ENCODE assay signal across 8 mouse cellular contexts in genomic region chr5:140505208-140505780, GRCm38 (mm10). TPM values are rescaled to one million over a fixed set of nuclear protein-coding genes. Genes with fewer than 3 reads are reported as not detected.
A peak's percentile ranks its signal among the peaks of the same experiment; 100 is the strongest.
DNase-seq lines count a peak whose midpoint lies in the region; ATAC-seq lines count a peak whose summit lies in the region.

Gene Chst12 (plus strand): TSS chr5:140505550.

- H3K9ac ChIP-seq in hindbrain, embryonic 14.5 days: peak within 1 kb of the TSS; percentile 70

- H3K36me3 ChIP-seq in hindbrain, embryonic 14.5 days (replicated peaks; ENCODE audit: control insufficient read depth, insufficient read depth): no peaks in the 10 kb centered on the region

- peak within 1 kb of the TSS; percentile 83 for H3K4me2 ChIP-seq in hindbrain, embryonic 14.5 days (replicated peaks)

- peak; percentile 99 for DNase-seq in R1 (ENCODE audit: low read depth, low spot score)
- DNase-seq in cerebellum, postnatal 25 days: peak; percentile 98 to 99
- peak; percentile 96 to 98 for DNase-seq in frontal cortex, postnatal 25 days (ENCODE audit: low spot score in 2 of 2)
- peak; percentile 99 for DNase-seq in hindbrain, embryonic 14.5 days (ENCODE audit: low spot score)
- peak; percentile 99 for DNase-seq in layer of hippocampus, postnatal 36 days
- peak; percentile 99 for DNase-seq in lung, postnatal 36 days
- DNase-seq in retina, postnatal 1 day: peak; percentile 99
- DNase-seq in urinary bladder, adult 18-20 months (ENCODE audit: low spot score in 2 of 2): peak; percentile 96 to 99

- H3K27ac ChIP-seq in hindbrain, embryonic 14.5 days: peak within 1 kb of the TSS; percentile 65

- H3K27me3 ChIP-seq in hindbrain, embryonic 14.5 days (ENCODE audit: control insufficient read depth, insufficient read depth, low read length): no peaks in the 10 kb centered on the region; the same call in 1 of the 2 replicates

- H3K9me3 ChIP-seq in hindbrain, embryonic 14.5 days (ENCODE audit: control insufficient read depth, low read length): no peaks in the 10 kb centered on the region

- H3K4me1 ChIP-seq in hindbrain, embryonic 14.5 days (replicated peaks; ENCODE audit: control insufficient read depth, insufficient read depth, low read length): peaks cover 16% of the 10 kb centered on the region

- peak; percentile 95 for ATAC-seq in hindbrain, embryonic 14.5 days (ENCODE audit: low FRiP score)

- H3K4me3 ChIP-seq in hindbrain, embryonic 14.5 days (replicated peaks; ENCODE audit: low read length): peak within 1 kb of the TSS; percentile 59

- WGBS in hindbrain, embryonic 14.5 days: 0% methylated on average over 38 of the region's 38 CpGs

RNA-seq across cellular contexts. Expression of gene Chst12, which starts in this region (rescaled TPM):
- polyA plus RNA-seq in hindbrain, embryonic 14.5 days (2014; fragmentation: Nextera tagmentation; extraction: Ambion mirVana): 22.9 and 23.4 TPM in 2 replicates
- 10 to 100 TPM; 18.9 to 19.2 TPM for total RNA-seq in layer of hippocampus, postnatal 36 days (2021)

Comparison
In these comparisons a context has a peak if more than half of its experiments do, and no peak if none do; other contexts are left out.
1. Peak in every context shown above with its lines: DNase-seq, ATAC-seq, H3K4me3 ChIP-seq and H3K27ac ChIP-seq.